In genomic region chr9:22713286-22713685, GRCm38 (mm10) we compare ENCODE assay signal across 8 mouse cellular contexts.
A peak's percentile ranks its signal among the peaks of the same experiment; 100 is the strongest.
DNase-seq lines count a peak whose midpoint lies in the region; ATAC-seq and TF ChIP-seq lines count a peak whose summit lies in the region.
"Not testable (repeated sequence)": the region's sequence is repeated elsewhere in the genome, so short reads cannot be mapped to it uniquely, and the experiment has no call there.

No protein-coding gene starts in this region.

- TF ChIP-seq CTCF in lung, postnatal 0 days (IDR thresholded peaks at IDR 0.05) = peak; percentile 69

- ATAC-seq in hindbrain, embryonic 14.5 days (ENCODE audit: low FRiP score) = not testable (repeated sequence)
- peak; percentile 39; the same call in 1 of the 2 replicates for ATAC-seq in lung, postnatal 0 days

- not testable (repeated sequence) for H3K4me1 ChIP-seq in hindbrain, embryonic 14.5 days (replicated peaks; ENCODE audit: control insufficient read depth, insufficient read depth, low read length); lung, postnatal 0 days (ENCODE audit: insufficient read depth, low read depth, low read length)

- not testable (repeated sequence) for H3K9me3 ChIP-seq in hindbrain, embryonic 14.5 days (ENCODE audit: control insufficient read depth, low read length); lung, postnatal 0 days (ENCODE audit: low read length)

- not testable (repeated sequence) for H3K4me3 ChIP-seq in hindbrain, embryonic 14.5 days (replicated peaks; ENCODE audit: low read length); lung, postnatal 0 days (ENCODE audit: low read depth, low read length)

- not testable (repeated sequence) for H3K27me3 ChIP-seq in hindbrain, embryonic 14.5 days (ENCODE audit: control insufficient read depth, insufficient read depth, low read length); lung, postnatal 0 days (replicated peaks; ENCODE audit: insufficient read depth, low read length)

- not testable (repeated sequence) for H3K9ac ChIP-seq in hindbrain, embryonic 14.5 days; lung, postnatal 0 days (replicated peaks; ENCODE audit: low read depth)

- WGBS in hindbrain, embryonic 14.5 days = 27% methylated on average over 4 of the region's 4 CpGs
- 45% methylated on average over 4 of the region's 4 CpGs for WGBS in lung, postnatal 0 days

- not testable (repeated sequence) for TF ChIP-seq EP300 in lung, postnatal 0 days (IDR thresholded peaks at IDR 0.05)

- not testable (repeated sequence) for H3K27ac ChIP-seq in hindbrain, embryonic 14.5 days; lung, postnatal 0 days (ENCODE audit: low read length)

- H3K4me2 ChIP-seq in hindbrain, embryonic 14.5 days (replicated peaks); lung, postnatal 0 days (replicated peaks; ENCODE audit: low read depth, low read length): not testable (repeated sequence)

- peak; percentile 33 for DNase-seq in MEL-GATA-1-ER (ENCODE audit: extremely low read depth, low read depth)
- peak; percentile 52 for DNase-seq in c-Kit-positive CD71-positive TER-119-positive erythroid progenitor cells, embryonic 14.5 days (ENCODE audit: low spot score)
- DNase-seq in forelimb bud, embryonic 11.5 days (ENCODE audit: low read depth, low spot score) = peak; percentile 53
- DNase-seq in hindbrain, embryonic 14.5 days (ENCODE audit: low spot score) = peak; percentile 33
- DNase-seq in layer of hippocampus, adult 9-11 months = peak; percentile 51
- DNase-seq in lung, postnatal 0 days (ENCODE audit: low spot score) = peak; percentile 69
- peak; percentile 56 for DNase-seq in retina, postnatal 1 day
- DNase-seq in urinary bladder, postnatal 36 days (ENCODE audit: low spot score in 2 of 2) = peak; percentile 46 to 54

- not testable (repeated sequence) for H3K36me3 ChIP-seq in hindbrain, embryonic 14.5 days (replicated peaks; ENCODE audit: control insufficient read depth, insufficient read depth); lung, postnatal 0 days (ENCODE audit: insufficient read depth, low read length)
